Mouse (Mus musculus) limb, embryonic 13.5 days (tissue): ENCODE data around the gene Camk1. TPM values are rescaled to one million over a fixed set of nuclear protein-coding genes. Genes with fewer than 3 reads are reported as not detected.
"Not testable (repeated sequence)": the region's sequence is repeated elsewhere in the genome, so short reads cannot be mapped to it uniquely, and the experiment has no call there.

Experiments used
- ATAC-seq: fragments of 200-750 bp; cut with Nextera tagmentation; 2 replicates; pipeline ENCODE4 v1.8.0; 2017; ENCODE audit warnings: low read depth, moderate number of reproducible peaks, moderate TSS enrichment; ENCODE audit not compliant: low FRiP score
- H3K27ac ChIP-seq: fragments of 300-500 bp; sonication (generic); 2 replicates; pipeline ENCODE4 v1.5.1; 2015; ENCODE audit warnings: inconsistent platforms, mild to moderate bottlenecking, moderate library complexity
- H3K27me3 ChIP-seq: fragments of 300-500 bp; sonication (generic); 2 replicates; pipeline ENCODE4 v1.6.1; 2015; ENCODE audit warnings: mild to moderate bottlenecking, inconsistent platforms
- H3K36me3 ChIP-seq: fragments of 300-500 bp; sonication (generic); 2 replicates; pipeline ENCODE4 v1.6.1; 2015; ENCODE audit warnings: inconsistent platforms, mild to moderate bottlenecking, moderate library complexity
- H3K4me1 ChIP-seq: fragments of 300-500 bp; sonication (generic); 2 replicates; pipeline ENCODE4 v1.6.1; 2015; ENCODE audit warnings: inconsistent platforms
- H3K4me2 ChIP-seq: fragments of 300-500 bp; sonication (generic); replicated peaks from 2 replicates; pipeline ENCODE4 v1.6.1; 2015; ENCODE audit warnings: inconsistent platforms, mild to moderate bottlenecking, moderate library complexity
- H3K4me3 ChIP-seq: fragments of 300-500 bp; sonication (generic); 2 replicates; pipeline ENCODE4 v1.5.1; 2015; ENCODE audit warnings: moderate library complexity, mild to moderate bottlenecking, inconsistent platforms
- H3K9ac ChIP-seq: fragments of 300-500 bp; sonication (generic); 2 replicates; pipeline ENCODE4 v1.6.1; 2015; ENCODE audit warnings: mild to moderate bottlenecking, inconsistent platforms
- H3K9me3 ChIP-seq: fragments of 300-500 bp; sonication (generic); 2 replicates; pipeline ENCODE4 v1.6.1; 2016; ENCODE audit warnings: inconsistent platforms
- WGBS: fragments of 180-500 bp; shearing (Covaris S2); methylation state at CpG from one replicate; pipeline ENCODE4 v1.1.7; 2015; 5-methylcytosine and 5-hydroxymethylcytosine counted together
- polyA plus RNA-seq: library from polyadenylated mRNA; unstranded; fragments of >200 nt; fragmentation: Nextera tagmentation; extraction: Ambion mirVana; gene quantifications from 2 replicates; pipeline ENCODE4 v1.2.1, GENCODE M21; 2015

The Camk1 gene
- polyA plus RNA-seq, 1 experiment from 2014 or later: 100 TPM

- H3K4me1 ChIP-seq: no peaks in the 10 kb centered on the region
- H3K27ac ChIP-seq: no peak overlapping the region
- H3K4me2 ChIP-seq: no peak overlapping the region
- no peak overlapping the region for H3K9ac ChIP-seq
- no peak overlapping the region for H3K4me3 ChIP-seq
- no peaks in the 10 kb centered on the region for H3K9me3 ChIP-seq
- no peaks in the 10 kb centered on the region for H3K36me3 ChIP-seq
- WGBS: 76% methylated on average over 1 of the region's 1 CpGs
- no peaks in the 10 kb centered on the region for H3K27me3 ChIP-seq
- no peak for ATAC-seq
Measured at GRCm38 (mm10) chr6:113351161-113351560, 7.4 kb upstream of the Camk1 start.

DNA sequence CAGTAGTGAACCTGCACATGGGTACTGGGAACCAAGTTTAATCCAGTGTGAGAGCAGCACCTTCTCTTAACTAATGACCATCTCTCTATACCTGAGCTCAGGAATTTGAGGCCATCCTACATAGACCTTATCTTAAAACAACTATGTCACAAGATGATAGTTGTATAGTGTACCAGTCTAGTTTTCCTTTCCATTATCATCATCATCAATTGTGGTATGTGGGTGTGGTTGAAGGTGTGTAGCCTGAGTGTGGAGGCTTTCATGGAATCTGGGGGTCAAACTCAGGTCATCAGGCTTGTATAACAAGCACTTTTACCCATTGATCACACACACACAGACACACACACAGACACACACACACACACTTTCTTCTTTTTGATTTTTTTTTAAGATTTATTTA lies 6.8 kb upstream of the Camk1 start:
- no peak overlapping the region for H3K4me2 ChIP-seq
- no peak overlapping the region for H3K9ac ChIP-seq
- no peak for ATAC-seq
- no peaks in the 10 kb centered on the region for H3K9me3 ChIP-seq
- no peaks in the 10 kb centered on the region for H3K4me1 ChIP-seq
- no peak overlapping the region for H3K4me3 ChIP-seq
- no peak overlapping the region for H3K27ac ChIP-seq
- no peaks in the 10 kb centered on the region for H3K36me3 ChIP-seq
- no peaks in the 10 kb centered on the region for H3K27me3 ChIP-seq

DNA sequence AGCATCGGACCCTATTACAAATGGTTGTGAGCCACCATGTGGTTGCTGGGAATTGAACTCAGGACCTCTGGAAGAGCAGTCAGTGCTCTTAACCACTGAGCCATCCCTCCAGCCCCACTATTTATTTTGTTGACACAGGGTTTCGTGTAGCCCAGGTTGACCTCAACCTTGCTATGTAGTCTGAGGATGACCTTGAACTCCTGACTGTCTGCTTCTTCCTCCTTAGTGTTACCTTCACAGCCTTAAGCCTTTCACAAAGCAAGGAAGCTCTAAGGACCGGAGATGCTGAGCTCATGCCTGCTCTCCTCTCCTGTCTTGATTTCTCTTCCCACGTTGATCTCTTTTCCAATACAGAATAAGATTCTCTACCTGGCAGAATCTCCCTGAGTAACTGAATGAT lies 3.1 kb upstream of the Camk1 start:
- no peaks in the 10 kb centered on the region for H3K27me3 ChIP-seq
- H3K4me3 ChIP-seq: no peak overlapping the region
- H3K9ac ChIP-seq: no peak overlapping the region

DNA sequence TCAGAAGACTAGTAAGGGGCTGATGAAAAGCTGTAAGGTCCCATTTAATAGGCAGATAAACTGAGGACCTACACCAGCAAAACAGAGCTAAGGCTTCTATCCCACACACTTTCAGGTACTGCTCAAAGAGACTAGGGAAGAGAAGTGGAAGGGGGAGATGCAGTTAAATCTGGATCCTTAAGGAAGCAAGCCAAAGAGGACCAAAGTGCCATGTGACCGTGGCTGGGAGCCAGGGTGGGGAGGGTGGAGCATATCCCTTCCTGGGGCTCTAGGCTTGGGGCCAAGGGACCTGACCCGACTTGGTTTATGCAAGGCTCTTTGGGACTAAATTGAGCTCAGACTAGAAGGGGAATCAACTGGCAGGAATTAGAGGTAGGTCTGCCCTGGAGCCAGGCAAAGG lies 537 bp upstream of the Camk1 start:
- Histone ChIP-seq H3K36me3 (peaks cover 19% of the 10 kb centered on the region), H3K4me3 (peak overlapping the region; percentile 62; the same call in 1 of the 2 replicates), H3K27ac (no peak overlapping the region), H3K27me3 (no peaks in the 10 kb centered on the region), H3K4me1 (peaks cover 25% of the 10 kb centered on the region), H3K9me3 (no peaks in the 10 kb centered on the region), H3K9ac (no peak overlapping the region), H3K4me2 (peak overlapping the region; percentile 72)
- WGBS: 42% methylated on average over 2 of the region's 2 CpGs
- 0 out of 2 replicates have a peak, but pooled peaks have one; percentile 4 for ATAC-seq

More for the DNA sequence above, 3.1 kb upstream of the Camk1 start:
- H3K36me3 ChIP-seq: no peaks in the 10 kb centered on the region
- 77% methylated on average over 4 of the region's 4 CpGs for WGBS
- H3K27ac ChIP-seq: no peak overlapping the region
- no peaks in the 10 kb centered on the region for H3K9me3 ChIP-seq
- H3K4me2 ChIP-seq: no peak overlapping the region
- peaks cover 20% of the 10 kb centered on the region for H3K4me1 ChIP-seq
- no peak for ATAC-seq

DNA sequence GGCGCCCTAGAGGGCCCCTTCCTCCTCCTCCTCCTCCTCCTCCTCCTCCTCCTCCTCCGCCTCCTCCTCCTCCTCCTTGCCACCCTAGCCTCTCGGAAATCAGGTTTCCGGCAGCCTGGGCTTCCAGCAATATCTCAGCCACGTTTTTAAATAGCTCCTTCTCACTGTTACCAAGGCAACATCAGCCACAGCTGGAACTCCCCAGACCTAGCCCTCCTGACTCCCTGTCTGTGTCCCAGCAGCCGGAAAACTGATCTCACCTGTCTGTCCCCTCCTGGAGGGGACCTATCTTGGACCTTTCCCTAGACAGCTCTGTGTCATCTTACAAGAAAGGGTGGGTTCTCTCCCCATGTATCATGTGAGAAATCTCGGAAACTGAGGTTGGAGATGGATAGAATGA lies 1.5 kb downstream of the Camk1 start:
- Histone ChIP-seq H3K4me3 (peak overlapping the region; percentile 62), H3K4me1 (peaks cover 25% of the 10 kb centered on the region), H3K4me2 (peak overlapping the region; percentile 72), H3K27ac (no peak overlapping the region), H3K27me3 (no peaks in the 10 kb centered on the region), H3K9ac (0 out of 2 replicates have a peak overlapping the region, but pooled peaks have one; percentile 51), H3K9me3 (no peaks in the 10 kb centered on the region), H3K36me3 (peaks cover 39% of the 10 kb centered on the region)
- WGBS: 32% methylated on average over 4 of the region's 7 CpGs
- ATAC-seq: no peak

DNA sequence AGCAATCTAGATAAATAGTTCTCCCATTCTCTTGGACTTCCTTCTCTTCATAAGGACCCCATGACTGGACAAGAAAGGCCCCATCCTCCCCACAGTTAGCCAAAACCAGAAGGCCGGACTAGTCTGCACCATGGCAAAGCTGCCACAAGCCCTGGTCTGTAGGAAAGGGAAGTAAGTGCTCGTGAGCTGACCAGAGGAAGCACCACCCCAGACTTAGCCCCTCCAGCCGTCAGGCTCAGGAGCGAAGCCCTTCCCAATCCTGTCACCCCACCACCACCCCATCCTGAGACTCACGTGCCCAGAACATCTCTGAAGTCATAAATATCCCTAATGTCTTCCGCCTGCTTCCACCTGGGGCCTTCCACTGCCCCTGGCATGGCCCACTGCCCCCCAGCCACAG lies 2.2 kb downstream of the Camk1 start:
- no peaks in the 10 kb centered on the region for H3K9me3 ChIP-seq
- H3K4me2 ChIP-seq: 0 out of 2 replicates have a peak overlapping the region, but pooled peaks have one; percentile 72
- 77% methylated on average over 6 of the region's 6 CpGs for WGBS
- H3K4me1 ChIP-seq: peaks cover 25% of the 10 kb centered on the region
- H3K9ac ChIP-seq: no peak overlapping the region
- no peak for ATAC-seq
- H3K36me3 ChIP-seq: peaks cover 44% of the 10 kb centered on the region
- no peaks in the 10 kb centered on the region for H3K27me3 ChIP-seq
- no peak overlapping the region for H3K27ac ChIP-seq
- H3K4me3 ChIP-seq: no peak overlapping the region

- no peak for ATAC-seq
- no peaks in the 10 kb centered on the region for H3K27me3 ChIP-seq
Measured at GRCm38 (mm10) chr6:113336852-113337620, 6.7 kb downstream of the Camk1 start.

GRCm38 (mm10) chr6:113334216-113334615 lies 9.6 kb downstream of the Camk1 start:
- Histone ChIP-seq H3K4me1 (peaks cover 9% of the 10 kb centered on the region; the same call in 1 of the 2 replicates), H3K4me3 (no peak overlapping the region), H3K9me3 (no peaks in the 10 kb centered on the region), H3K4me2 (no peak overlapping the region), H3K27me3 (no peaks in the 10 kb centered on the region), H3K36me3 (peaks cover 84% of the 10 kb centered on the region), H3K9ac (no peak overlapping the region), H3K27ac (no peak overlapping the region)
- WGBS: 85% methylated on average over 6 of the region's 6 CpGs
- ATAC-seq: no peak

More at GRCm38 (mm10) chr6:113336852-113337620, 6.7 kb downstream of the Camk1 start:
- H3K27ac ChIP-seq: no peak overlapping the region
- no peak overlapping the region for H3K4me3 ChIP-seq
- no peaks in the 10 kb centered on the region for H3K9me3 ChIP-seq
- 76% methylated on average over 8 of the region's 8 CpGs for WGBS
- no peak overlapping the region for H3K4me2 ChIP-seq
- peaks cover 85% of the 10 kb centered on the region for H3K36me3 ChIP-seq
- H3K9ac ChIP-seq: no peak overlapping the region
- peaks cover 15% of the 10 kb centered on the region for H3K4me1 ChIP-seq

- H3K9me3 ChIP-seq: no peaks in the 10 kb centered on the region
- no peaks in the 10 kb centered on the region for H3K27me3 ChIP-seq
- no peak overlapping the region for H3K9ac ChIP-seq
- peaks cover 84% of the 10 kb centered on the region for H3K36me3 ChIP-seq
- WGBS: 77% methylated on average over 14 of the region's 14 CpGs
- no peak overlapping the region for H3K4me2 ChIP-seq
- peaks cover 9% of the 10 kb centered on the region; the same call in 1 of the 2 replicates for H3K4me1 ChIP-seq
- ATAC-seq: peak; percentile 21; the same call in 1 of the 2 replicates
- peak overlapping the region; percentile 58; the same call in 1 of the 2 replicates for H3K27ac ChIP-seq
- no peak overlapping the region for H3K4me3 ChIP-seq
Measured at GRCm38 (mm10) chr6:113333137-113333950, 10.4 kb downstream of the Camk1 start.

GRCm38 (mm10) chr6:113332734-113333133 lies 11.1 kb downstream of the Camk1 start:
- WGBS: 79% methylated on average over 6 of the region's 6 CpGs
- H3K27me3 ChIP-seq, ATAC-seq, H3K4me2 ChIP-seq, H3K9ac ChIP-seq, H3K4me3 ChIP-seq, H3K9me3 ChIP-seq, H3K4me1 ChIP-seq: not testable (repeated sequence)
- H3K27ac ChIP-seq: peak overlapping the region; percentile 58; the same call in 1 of the 2 replicates
- peaks cover 78% of the 10 kb centered on the region for H3K36me3 ChIP-seq

- H3K27me3 ChIP-seq: no peaks in the 10 kb centered on the region
- no peaks in the 10 kb centered on the region for H3K9me3 ChIP-seq
- no peak overlapping the region for H3K4me3 ChIP-seq
- ATAC-seq: no peak
- H3K4me1 ChIP-seq: peaks cover 9% of the 10 kb centered on the region; the same call in 1 of the 2 replicates
- H3K4me2 ChIP-seq: no peak overlapping the region
- no peak overlapping the region for H3K9ac ChIP-seq
- WGBS: 88% methylated on average over 11 of the region's 11 CpGs
- peaks cover 69% of the 10 kb centered on the region for H3K36me3 ChIP-seq
- H3K27ac ChIP-seq: no peak overlapping the region
Measured at GRCm38 (mm10) chr6:113331721-113332120, 12.1 kb downstream of the Camk1 start.

DNA sequence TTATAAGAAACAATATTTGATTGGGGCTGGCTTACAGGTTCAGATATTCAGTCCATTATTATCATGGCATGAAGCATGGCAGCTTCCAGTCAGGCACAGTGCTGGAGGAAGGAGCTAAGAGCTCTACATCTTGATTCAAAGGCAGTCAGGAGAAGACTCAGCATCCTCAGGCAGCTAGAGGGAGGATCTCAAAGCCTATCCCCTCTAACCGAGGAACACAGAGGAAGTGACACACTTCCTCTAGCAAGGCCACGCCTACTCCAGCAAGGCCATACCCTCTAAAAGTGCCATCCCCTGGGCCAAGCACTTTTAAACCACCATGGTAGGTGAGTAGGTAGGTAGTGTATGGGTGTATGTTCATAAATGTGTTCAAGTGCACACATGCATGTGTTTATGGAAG lies 13.2 kb downstream of the Camk1 start:
- Histone ChIP-seq H3K4me2 (no peak overlapping the region), H3K27ac (no peak overlapping the region), H3K27me3 (no peaks in the 10 kb centered on the region), H3K4me3 (no peak overlapping the region), H3K36me3 (peaks cover 59% of the 10 kb centered on the region), H3K4me1 (peaks cover 15% of the 10 kb centered on the region), H3K9me3 (no peaks in the 10 kb centered on the region), H3K9ac (no peak overlapping the region)
- ATAC-seq: no peak
- 59% methylated on average over 2 of the region's 2 CpGs for WGBS
